Mouse (Mus musculus) neural tube, embryonic 15.5 days (tissue): ENCODE data around the gene Ercc4. TPM values are rescaled to one million over a fixed set of nuclear protein-coding genes. Genes with fewer than 3 reads are reported as not detected.

Experiments
- ATAC-seq: fragments of 200-750 bp; cut with Nextera tagmentation; 2 replicates; pipeline ENCODE4 v1.8.0; 2017; ENCODE audit warnings: mild to moderate bottlenecking, moderate TSS enrichment, moderate library complexity; ENCODE audit not compliant: low FRiP score
- H3K27ac ChIP-seq: fragments of 300-500 bp; sonication (generic); replicated peaks from 2 replicates; pipeline ENCODE4 v1.5.1; 2015; ENCODE audit warnings: mild to moderate bottlenecking, inconsistent platforms
- H3K27me3 ChIP-seq: fragments of 300-500 bp; sonication (generic); replicated peaks from 2 replicates; pipeline ENCODE4 v1.6.1; 2015; ENCODE audit warnings: inconsistent platforms
- H3K36me3 ChIP-seq: fragments of 300-500 bp; sonication (generic); 2 replicates; pipeline ENCODE4 v1.6.1; 2015; ENCODE audit warnings: inconsistent platforms
- H3K4me1 ChIP-seq: fragments of 300-500 bp; sonication (generic); 2 replicates; pipeline ENCODE4 v1.6.1; 2015; ENCODE audit warnings: inconsistent platforms
- H3K4me2 ChIP-seq: fragments of 300-500 bp; sonication (generic); 2 replicates; pipeline ENCODE4 v1.6.1; 2015; ENCODE audit warnings: inconsistent platforms, mild to moderate bottlenecking, moderate library complexity
- H3K4me3 ChIP-seq: fragments of 300-500 bp; sonication (generic); replicated peaks from 2 replicates; pipeline ENCODE4 v1.5.1; 2015; ENCODE audit warnings: mild to moderate bottlenecking, inconsistent platforms
- H3K9ac ChIP-seq: fragments of 300-500 bp; sonication (generic); replicated peaks from 2 replicates; pipeline ENCODE4 v1.6.1; 2015; ENCODE audit warnings: mild to moderate bottlenecking, inconsistent platforms
- H3K9me3 ChIP-seq: fragments of 300-500 bp; sonication (generic); replicated peaks from 2 replicates; pipeline ENCODE4 v1.6.1; 2016; ENCODE audit warnings: inconsistent platforms
- whole genome bisulfite sequencing: fragments of 180-500 bp; shearing (Covaris S2); methylation state at CpG from one replicate; pipeline ENCODE4 v1.1.7; 2015; ENCODE audit warnings: mixed read lengths; 5-methylcytosine and 5-hydroxymethylcytosine counted together
- polyA plus RNA-seq: library from polyadenylated mRNA; unstranded; fragments of >200 nt; fragmentation: Nextera tagmentation; extraction: Ambion mirVana; gene quantifications from 2 replicates; pipeline ENCODE4 v1.2.1, GENCODE M21; 2015

Gene Ercc4
- polyA plus RNA-seq, 1 experiment from 2014 or later, result 15.3 TPM

DNA sequence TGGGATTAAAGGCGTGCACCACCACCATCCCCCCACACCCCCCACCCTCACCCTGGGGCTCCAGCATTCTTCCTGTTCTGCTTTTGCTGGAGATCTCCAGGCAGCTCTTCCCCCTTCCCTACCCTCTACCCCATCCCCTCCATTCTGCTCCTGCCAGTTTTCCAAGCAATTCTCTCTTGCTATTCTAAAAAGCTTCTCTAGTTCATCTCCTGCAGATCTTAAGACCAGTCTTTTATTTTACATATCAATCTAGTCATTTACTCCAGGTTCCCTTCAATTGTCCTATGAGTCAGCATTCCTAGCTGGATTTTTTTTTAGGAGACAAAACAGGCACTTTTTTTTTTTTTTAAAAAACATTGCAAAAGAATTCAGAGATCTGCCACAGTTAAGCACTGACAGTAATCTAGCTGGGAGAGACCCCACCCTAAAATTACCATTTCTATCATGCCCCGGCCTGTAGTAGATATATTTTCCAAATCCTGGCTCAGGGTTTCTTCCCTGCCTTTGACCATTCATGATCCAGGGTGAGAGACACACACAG, 9.3 kb downstream of the Ercc4 start:
- WGBS, result 91% methylated on average over 2 of the region's 2 CpGs
- H3K4me3 ChIP-seq, result no peak overlapping the region
- H3K36me3 ChIP-seq, result peaks cover 42% of the 10 kb centered on the region
- H3K9me3 ChIP-seq, result no peaks in the 10 kb centered on the region
- no peak overlapping the region for H3K9ac ChIP-seq
- ATAC-seq, result no peak
- no peaks in the 10 kb centered on the region for H3K27me3 ChIP-seq
- no peak overlapping the region for H3K27ac ChIP-seq
- H3K4me2 ChIP-seq, result no peak overlapping the region
- no peaks in the 10 kb centered on the region for H3K4me1 ChIP-seq

DNA sequence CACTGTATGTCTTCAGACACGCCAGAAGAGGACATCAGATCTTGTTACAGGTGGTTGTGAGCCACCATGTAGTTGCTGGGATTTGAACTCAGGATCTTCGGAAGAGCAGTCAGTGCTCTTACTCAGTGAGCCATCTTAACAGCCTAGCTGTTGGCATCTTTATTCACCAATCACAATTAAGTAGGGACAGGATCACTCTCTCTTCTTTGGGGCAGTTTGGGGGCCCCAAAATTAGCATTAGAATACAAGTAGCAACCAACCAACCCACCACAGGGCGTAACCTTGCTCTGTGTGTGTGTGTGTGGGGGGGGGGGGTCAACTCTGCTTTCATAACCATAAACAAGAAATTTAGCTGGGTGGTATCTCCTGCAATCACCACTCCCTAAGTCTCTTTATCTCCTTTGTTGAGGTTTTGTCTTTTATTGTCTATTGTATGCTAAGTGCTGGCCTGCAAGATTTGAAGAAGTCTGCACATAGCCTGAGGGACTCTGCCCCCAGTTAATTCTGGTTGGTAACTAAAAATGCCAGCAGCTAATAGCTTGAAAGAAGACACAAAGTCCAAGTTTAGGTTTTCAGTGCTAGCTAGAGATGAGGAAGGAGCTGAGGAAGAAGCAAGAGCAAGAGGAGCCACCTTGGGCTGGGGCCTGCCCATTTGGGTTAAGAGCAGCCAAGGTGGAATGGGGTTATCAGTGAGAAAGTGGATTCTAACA, 10.3 kb downstream of the Ercc4 start:
- H3K36me3 ChIP-seq, result peaks cover 41% of the 10 kb centered on the region
- no peak overlapping the region for H3K9ac ChIP-seq
- ATAC-seq, result no peak
- no peak overlapping the region for H3K4me2 ChIP-seq
- H3K27me3 ChIP-seq, result no peaks in the 10 kb centered on the region
- H3K9me3 ChIP-seq, result no peaks in the 10 kb centered on the region
- no peak overlapping the region for H3K27ac ChIP-seq
- no peak overlapping the region for H3K4me3 ChIP-seq
- H3K4me1 ChIP-seq, result no peaks in the 10 kb centered on the region
- 92% methylated on average over 3 of the region's 3 CpGs for WGBS

DNA sequence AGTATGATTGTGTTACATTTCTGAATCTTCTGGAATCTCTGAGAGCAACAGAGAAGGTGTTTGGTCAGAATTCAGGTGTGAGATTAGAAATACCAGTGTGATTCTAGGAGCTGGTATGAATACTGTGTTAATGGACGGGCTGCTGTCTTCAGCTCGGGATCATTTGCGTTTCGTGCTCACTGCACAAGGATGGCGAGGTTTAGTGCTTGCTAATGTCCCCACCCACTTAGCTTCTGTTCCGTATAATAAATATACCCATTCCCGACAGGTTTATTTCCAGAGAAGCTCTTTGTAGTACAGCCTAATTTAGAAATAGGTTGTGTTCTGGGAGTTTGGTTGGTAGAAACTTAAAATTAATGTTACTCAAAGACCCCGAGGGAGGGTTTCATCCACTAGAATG, 15.9 kb downstream of the Ercc4 start:
- peaks cover 77% of the 10 kb centered on the region for H3K36me3 ChIP-seq
- no peaks in the 10 kb centered on the region for H3K27me3 ChIP-seq
- ATAC-seq, result no peak
- H3K4me1 ChIP-seq, result no peaks in the 10 kb centered on the region
- no peak overlapping the region for H3K4me2 ChIP-seq
- no peak overlapping the region for H3K4me3 ChIP-seq
- no peak overlapping the region for H3K9ac ChIP-seq
- no peak overlapping the region for H3K27ac ChIP-seq
- WGBS, result 69% methylated on average over 8 of the region's 8 CpGs
- no peaks in the 10 kb centered on the region for H3K9me3 ChIP-seq

DNA sequence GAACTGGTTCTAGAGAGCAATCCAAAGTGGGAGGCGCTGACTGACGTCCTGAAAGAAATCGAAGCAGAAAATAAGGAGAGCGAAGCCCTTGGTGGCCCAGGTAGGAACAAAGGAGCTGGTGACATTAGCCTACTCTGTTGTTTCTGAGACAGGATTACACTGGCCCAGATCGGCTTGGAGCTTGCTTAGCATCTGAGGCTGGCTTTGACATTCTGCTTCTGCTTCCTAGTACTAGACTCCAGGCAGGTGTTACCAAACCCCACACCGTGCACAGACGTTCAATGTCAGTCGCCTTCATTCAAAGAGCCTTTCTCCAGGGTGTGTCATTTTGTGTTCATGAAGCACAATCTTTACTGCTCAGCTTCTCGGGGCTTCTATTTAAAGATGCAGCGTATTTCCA, 18.1 kb downstream of the Ercc4 start:
- no peak overlapping the region for H3K9ac ChIP-seq
- no peaks in the 10 kb centered on the region for H3K27me3 ChIP-seq
- H3K4me3 ChIP-seq, result no peak overlapping the region
- ATAC-seq, result no peak
- H3K36me3 ChIP-seq, result peaks cover 73% of the 10 kb centered on the region
- H3K4me1 ChIP-seq, result no peaks in the 10 kb centered on the region
- WGBS, result 94% methylated on average over 10 of the region's 10 CpGs
- H3K27ac ChIP-seq, result no peak overlapping the region
- H3K9me3 ChIP-seq, result no peaks in the 10 kb centered on the region
- H3K4me2 ChIP-seq, result no peak overlapping the region

DNA sequence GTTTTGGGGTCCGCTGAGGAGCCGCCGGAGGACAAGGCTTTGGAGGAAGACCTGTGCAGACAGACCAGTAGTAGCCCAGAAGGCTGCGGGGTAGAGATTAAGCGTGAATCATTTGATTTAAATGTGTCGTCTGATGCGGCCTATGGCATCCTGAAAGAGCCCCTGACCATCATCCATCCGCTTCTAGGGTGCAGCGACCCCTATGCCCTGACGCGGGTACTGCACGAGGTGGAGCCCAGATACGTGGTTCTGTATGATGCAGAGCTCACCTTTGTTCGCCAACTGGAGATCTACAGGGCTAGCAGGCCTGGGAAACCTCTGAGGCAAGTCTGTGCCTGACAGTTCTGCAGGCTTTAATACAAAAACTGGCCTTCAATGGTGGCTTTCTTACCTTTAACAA, 20.9 kb downstream of the Ercc4 start:
- H3K9ac ChIP-seq, result no peak overlapping the region
- no peaks in the 10 kb centered on the region for H3K27me3 ChIP-seq
- H3K4me1 ChIP-seq, result no peaks in the 10 kb centered on the region
- no peak overlapping the region for H3K4me3 ChIP-seq
- H3K4me2 ChIP-seq, result no peak overlapping the region
- WGBS, result 45% methylated on average over 14 of the region's 14 CpGs
- H3K27ac ChIP-seq, result no peak overlapping the region
- no peak for ATAC-seq
- peaks cover 62% of the 10 kb centered on the region for H3K36me3 ChIP-seq
- no peaks in the 10 kb centered on the region for H3K9me3 ChIP-seq

DNA sequence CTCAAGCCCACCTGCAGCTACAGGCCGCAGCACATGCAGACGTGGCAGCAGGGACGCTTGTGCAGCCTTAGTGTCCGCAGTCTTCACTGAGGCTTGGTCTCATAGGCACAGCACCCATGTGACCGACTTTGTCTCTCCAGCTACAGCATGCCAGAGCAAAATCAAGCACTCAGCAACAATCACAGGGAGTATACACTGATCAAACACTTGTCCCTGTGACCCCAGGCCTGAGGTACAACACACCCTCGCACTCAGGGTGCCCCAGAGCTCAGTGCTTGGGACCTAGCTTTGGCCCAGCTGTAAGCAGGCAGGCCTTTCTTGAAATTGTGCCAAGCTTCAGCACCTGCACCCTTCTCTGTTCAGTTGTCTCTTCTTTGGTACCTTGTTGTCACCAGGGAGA, 31.7 kb downstream of the Ercc4 start:
- H3K27ac ChIP-seq, result no peak overlapping the region
- 96% methylated on average over 6 of the region's 6 CpGs for WGBS
- no peak overlapping the region for H3K9ac ChIP-seq
- no peak for ATAC-seq
- no peak overlapping the region for H3K4me2 ChIP-seq
- no peak overlapping the region for H3K4me3 ChIP-seq
- H3K9me3 ChIP-seq, result no peaks in the 10 kb centered on the region
- peaks cover 26% of the 10 kb centered on the region for H3K36me3 ChIP-seq
- peaks cover 3% of the 10 kb centered on the region; the same call in 1 of the 2 replicates for H3K4me1 ChIP-seq
- H3K27me3 ChIP-seq, result no peaks in the 10 kb centered on the region

DNA sequence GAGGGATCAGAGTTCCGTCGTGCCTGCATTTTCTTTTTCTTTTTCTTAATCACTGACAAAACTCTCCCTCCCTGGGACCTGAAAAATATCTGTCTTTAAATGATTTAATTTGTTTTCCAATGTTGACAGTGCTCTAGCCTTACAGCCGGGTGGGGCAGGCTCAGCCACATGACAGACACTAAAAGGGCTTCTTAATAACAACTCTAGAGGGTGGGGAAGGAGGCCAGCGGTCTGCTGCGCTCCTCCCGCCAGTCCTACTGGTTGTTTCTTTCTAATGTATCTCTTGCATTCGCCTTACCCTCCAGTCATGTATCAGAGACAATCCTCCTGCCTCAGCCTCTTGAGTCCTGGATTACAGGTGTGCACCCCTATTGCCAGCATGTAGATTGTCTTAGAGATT, 34.4 kb downstream of the Ercc4 start:
- H3K4me1 ChIP-seq, result peaks cover 3% of the 10 kb centered on the region; the same call in 1 of the 2 replicates
- no peak overlapping the region for H3K4me2 ChIP-seq
- ATAC-seq, result no peak
- H3K36me3 ChIP-seq, result peaks cover 42% of the 10 kb centered on the region
- 94% methylated on average over 7 of the region's 7 CpGs for WGBS
- no peak overlapping the region for H3K27ac ChIP-seq
- H3K27me3 ChIP-seq, result no peaks in the 10 kb centered on the region
- H3K9ac ChIP-seq, result no peak overlapping the region
- no peak overlapping the region for H3K4me3 ChIP-seq
- no peaks in the 10 kb centered on the region for H3K9me3 ChIP-seq

DNA sequence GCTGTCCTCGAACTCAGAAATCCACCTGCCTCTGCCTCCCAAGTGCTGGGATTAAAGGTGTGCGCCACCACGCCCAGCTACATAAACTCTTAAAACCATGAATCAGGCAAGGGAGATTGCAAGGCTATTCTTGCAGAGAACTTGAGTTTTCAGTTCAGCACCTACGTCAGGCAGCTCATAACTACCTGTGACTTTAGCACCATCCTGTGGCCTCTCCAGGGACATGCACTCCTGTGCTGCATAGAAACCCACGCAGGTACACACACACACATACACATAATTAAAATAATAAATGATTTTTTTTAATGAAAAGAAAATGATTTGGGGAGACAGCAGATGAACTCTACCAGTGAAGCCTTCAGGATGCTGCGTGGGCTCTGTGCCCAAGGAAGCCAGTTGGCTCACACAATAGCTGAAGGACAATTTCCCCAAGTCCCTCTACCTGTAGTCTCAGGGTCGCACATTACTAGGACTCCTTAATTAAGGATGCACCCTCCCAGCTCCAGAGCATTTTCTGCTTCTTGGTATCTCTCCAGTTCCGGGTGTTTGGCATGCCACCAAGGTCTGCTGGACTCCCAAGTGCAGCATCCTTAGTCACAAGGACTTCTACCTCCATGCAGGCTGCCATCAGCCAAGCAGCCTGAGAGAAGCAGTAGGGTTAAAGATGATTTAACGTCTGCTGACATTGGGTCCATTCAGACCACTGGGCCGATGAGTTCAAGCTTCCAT, 35.4 kb downstream of the Ercc4 start:
- no peaks in the 10 kb centered on the region for H3K27me3 ChIP-seq
- H3K4me2 ChIP-seq, result no peak overlapping the region
- H3K4me3 ChIP-seq, result no peak overlapping the region
- H3K9me3 ChIP-seq, result no peaks in the 10 kb centered on the region
- peaks cover 3% of the 10 kb centered on the region; the same call in 1 of the 2 replicates for H3K4me1 ChIP-seq
- H3K9ac ChIP-seq, result no peak overlapping the region
- ATAC-seq, result no peak
- H3K36me3 ChIP-seq, result peaks cover 49% of the 10 kb centered on the region
- WGBS, result 93% methylated on average over 10 of the region's 10 CpGs
- H3K27ac ChIP-seq, result no peak overlapping the region

DNA sequence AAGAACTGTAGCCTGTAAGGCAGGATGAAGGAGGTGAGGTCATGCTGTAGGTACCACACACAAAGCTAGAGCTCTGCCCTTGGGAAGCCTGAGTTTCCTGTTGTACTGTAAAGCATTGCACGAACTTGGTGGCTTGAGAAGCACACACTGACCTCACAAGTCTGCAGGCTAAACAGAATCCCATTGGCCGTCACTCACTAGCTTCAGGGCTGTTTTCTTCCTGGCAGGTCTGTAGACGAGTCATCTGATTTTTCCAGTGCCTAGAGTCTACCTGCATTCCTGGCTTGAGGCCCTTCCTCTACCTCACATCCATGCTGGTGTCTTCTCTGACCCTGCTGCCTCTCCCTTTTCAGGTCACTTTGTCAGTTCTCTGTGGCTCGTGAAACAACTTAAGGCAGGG, 36.7 kb downstream of the Ercc4 start:
- peaks cover 44% of the 10 kb centered on the region for H3K36me3 ChIP-seq

DNA sequence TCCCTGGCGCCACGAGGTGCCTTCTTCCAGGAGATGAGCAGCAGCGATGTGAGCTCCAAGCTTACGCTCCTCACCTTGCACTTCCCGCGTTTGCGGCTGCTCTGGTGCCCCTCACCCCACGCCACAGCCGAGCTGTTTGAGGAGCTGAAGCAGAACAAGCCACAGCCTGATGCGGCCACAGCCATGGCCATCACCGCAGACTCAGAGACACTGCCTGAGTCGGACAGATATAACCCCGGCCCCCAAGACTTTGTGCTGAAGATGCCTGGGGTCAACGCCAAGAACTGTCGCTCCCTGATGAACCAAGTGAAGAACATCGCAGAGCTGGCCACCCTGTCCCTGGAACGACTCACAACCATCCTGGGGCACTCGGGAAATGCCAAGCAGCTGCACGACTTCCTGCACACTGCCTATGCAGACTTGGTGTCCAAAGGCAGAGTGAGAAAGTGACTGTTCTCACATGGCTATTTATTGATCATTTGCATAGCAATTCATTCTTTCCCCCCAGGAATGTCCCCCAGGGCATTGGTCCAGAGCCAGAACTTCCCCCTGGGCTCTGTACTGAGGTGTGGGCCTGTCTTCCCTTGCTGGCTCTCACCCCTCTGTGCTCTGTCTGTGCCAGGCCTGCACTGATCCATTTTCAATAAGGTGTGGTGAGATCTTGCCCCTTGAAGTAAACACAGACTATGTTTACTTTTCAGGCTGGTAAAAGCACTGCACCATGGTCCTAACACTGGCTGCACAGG, 38.5 kb downstream of the Ercc4 start:
- H3K4me3 ChIP-seq, result no peak overlapping the region
- WGBS, result 89% methylated on average over 19 of the region's 19 CpGs
- H3K27ac ChIP-seq, result no peak overlapping the region
- no peaks in the 10 kb centered on the region for H3K9me3 ChIP-seq
- H3K4me1 ChIP-seq, result no peaks in the 10 kb centered on the region
- no peak for ATAC-seq
- H3K9ac ChIP-seq, result no peak overlapping the region
- no peak overlapping the region for H3K4me2 ChIP-seq
- H3K27me3 ChIP-seq, result no peaks in the 10 kb centered on the region
- peaks cover 43% of the 10 kb centered on the region for H3K36me3 ChIP-seq

More for the DNA sequence above, 36.7 kb downstream of the Ercc4 start:
- ATAC-seq, result no peak
- H3K9me3 ChIP-seq, result no peaks in the 10 kb centered on the region
- no peak overlapping the region for H3K4me3 ChIP-seq
- no peak overlapping the region for H3K27ac ChIP-seq
- H3K27me3 ChIP-seq, result no peaks in the 10 kb centered on the region
- 96% methylated on average over 4 of the region's 4 CpGs for WGBS
- peaks cover 3% of the 10 kb centered on the region; the same call in 1 of the 2 replicates for H3K4me1 ChIP-seq
- no peak overlapping the region for H3K4me2 ChIP-seq
- no peak overlapping the region for H3K9ac ChIP-seq

DNA sequence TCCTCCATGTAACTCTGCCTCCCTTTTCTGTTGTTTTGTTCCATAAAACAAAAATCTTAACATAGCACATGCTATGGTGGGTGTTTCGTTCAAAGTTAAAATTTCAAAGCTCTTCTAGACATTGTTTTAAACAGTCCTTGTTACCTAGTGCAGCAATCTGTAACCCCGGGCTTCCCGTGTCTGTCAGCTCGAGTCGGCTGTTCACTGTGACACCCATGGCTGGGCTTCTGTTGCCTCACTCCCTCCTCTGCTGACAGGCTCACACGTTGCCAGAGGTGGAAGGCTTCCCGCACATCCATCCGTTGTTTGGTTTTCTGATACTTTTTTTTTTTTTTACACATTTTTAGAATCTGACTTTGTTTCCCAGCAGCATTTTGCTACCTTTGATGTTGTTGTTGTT, 40.5 kb downstream of the Ercc4 start:
- H3K9me3 ChIP-seq, result no peaks in the 10 kb centered on the region
- no peak overlapping the region for H3K9ac ChIP-seq
- H3K4me3 ChIP-seq, result no peak overlapping the region
- H3K4me2 ChIP-seq, result no peak overlapping the region
- peaks cover 30% of the 10 kb centered on the region for H3K36me3 ChIP-seq
- H3K27ac ChIP-seq, result no peak overlapping the region
- no peak for ATAC-seq
- H3K27me3 ChIP-seq, result no peaks in the 10 kb centered on the region
- WGBS, result 95% methylated on average over 8 of the region's 8 CpGs
- H3K4me1 ChIP-seq, result no peaks in the 10 kb centered on the region
